Comparison of ENCODE assay signal across 10 mouse cellular contexts in the genomic region with DNA sequence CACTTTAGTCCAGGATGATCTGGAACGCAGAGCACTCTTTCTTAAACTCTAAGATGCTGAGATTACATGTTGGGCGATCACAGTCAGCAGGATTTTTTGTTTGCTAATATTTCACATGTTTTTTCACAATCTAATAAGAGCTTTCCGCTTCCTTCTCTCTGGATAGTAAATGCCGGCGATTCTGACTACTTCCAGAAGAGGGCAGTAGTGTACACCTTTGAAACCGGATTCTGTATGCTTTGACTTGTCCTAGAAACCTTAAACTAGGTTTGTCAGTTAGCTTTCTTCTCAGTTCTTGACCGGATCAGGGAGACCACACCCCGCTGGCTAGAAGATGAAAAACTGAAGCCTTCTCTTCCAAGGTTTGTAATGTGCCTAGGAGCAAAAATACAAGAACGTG. TPM values are rescaled to one million over a fixed set of nuclear protein-coding genes. Genes with fewer than 3 reads are reported as not detected.
DNase-seq lines count a peak whose midpoint lies in the region; ATAC-seq lines count a peak whose summit lies in the region.
"Had no signal": no experiment of that assay in that cellular context is flagged by ENCODE, and none has a peak within 500 bp of the region (broad histone marks: within the 10 kb centered on the region; RNA-seq: fewer than 3 reads in every experiment).

No protein-coding gene starts in this region.

- H3K4me3 ChIP-seq in hindbrain, embryonic 10.5 days: no peak overlapping the region
- H3K4me3 ChIP-seq in hindbrain, embryonic 16.5 days (ENCODE audit: low read length): no peak overlapping the region
- H3K4me3 ChIP-seq: embryonic facial prominence, embryonic 12.5 days; limb, embryonic 13.5 days had no signal

- no peaks in the 10 kb centered on the region for H3K9me3 ChIP-seq in hindbrain, embryonic 10.5 days
- no peaks in the 10 kb centered on the region for H3K9me3 ChIP-seq in hindbrain, embryonic 16.5 days (ENCODE audit: control insufficient read depth, low read length)
- H3K9me3 ChIP-seq: embryonic facial prominence, embryonic 12.5 days; limb, embryonic 13.5 days had no signal

- DNase-seq in hindbrain, embryonic 10.5 days (ENCODE audit: low spot score): peak; percentile 71
- DNase-seq in adrenal gland, postnatal 14 days: peak; percentile 69
- DNase-seq in layer of hippocampus, postnatal 10 days (ENCODE audit: low spot score in 2 of 2): peak; percentile 69 to 72
- peak; percentile 32 to 49 for DNase-seq in thymus, postnatal 36 days

- H3K4me1 ChIP-seq in hindbrain, embryonic 10.5 days (replicated peaks): peaks cover 16% of the 10 kb centered on the region
- H3K4me1 ChIP-seq in hindbrain, embryonic 16.5 days (ENCODE audit: control insufficient read depth, insufficient read depth, low read depth, low read length): no peaks in the 10 kb centered on the region

- H3K27ac ChIP-seq in hindbrain, embryonic 10.5 days: no peak overlapping the region
- no peak overlapping the region for H3K27ac ChIP-seq in hindbrain, embryonic 16.5 days (ENCODE audit: low read depth, low read length)
- H3K27ac ChIP-seq: embryonic facial prominence, embryonic 12.5 days; limb, embryonic 13.5 days had no signal

- H3K4me2 ChIP-seq in hindbrain, embryonic 16.5 days (ENCODE audit: low read length): no peak overlapping the region
- H3K4me2 ChIP-seq: embryonic facial prominence, embryonic 12.5 days; limb, embryonic 13.5 days had no signal

- 17% methylated on average over 9 of the region's 9 CpGs for WGBS in hindbrain, embryonic 10.5 days
- WGBS in hindbrain, embryonic 16.5 days: 12% methylated on average over 9 of the region's 9 CpGs

- H3K27me3 ChIP-seq in hindbrain, embryonic 10.5 days (ENCODE audit: insufficient read depth, poor library complexity, severe bottlenecking): 0 out of 2 replicates have a peak, but pooled peaks cover 6% of the 10 kb centered on the region
- no peaks in the 10 kb centered on the region; the same call in 1 of the 2 replicates for H3K27me3 ChIP-seq in hindbrain, embryonic 16.5 days (replicated peaks; ENCODE audit: control insufficient read depth, insufficient read depth, low read length)
- H3K27me3 ChIP-seq: embryonic facial prominence, embryonic 12.5 days had no signal

- H3K36me3 ChIP-seq in hindbrain, embryonic 10.5 days: no peaks in the 10 kb centered on the region
- no peaks in the 10 kb centered on the region for H3K36me3 ChIP-seq in hindbrain, embryonic 16.5 days (ENCODE audit: control insufficient read depth, insufficient read depth, low read length)
- H3K36me3 ChIP-seq: embryonic facial prominence, embryonic 12.5 days; limb, embryonic 13.5 days had no signal

- no peak overlapping the region for H3K9ac ChIP-seq in hindbrain, embryonic 16.5 days (ENCODE audit: low read depth, low read length)
- H3K9ac ChIP-seq: embryonic facial prominence, embryonic 12.5 days; limb, embryonic 13.5 days had no signal

- no peak for ATAC-seq in hindbrain, embryonic 16.5 days
- peak; percentile 81 for ATAC-seq in CD4-positive, CD25-positive, alpha-beta regulatory T cell, adult 4 months
- peak; percentile 82 for ATAC-seq in frontal cortex, adult (ENCODE audit: low TSS enrichment)
- peak; percentile 56; the same call in 1 of the 2 replicates for ATAC-seq in megakaryocyte-erythroid progenitor cell, adult 5-6 weeks (replicated peaks; ENCODE audit: low FRiP score, low TSS enrichment, poor library complexity, severe bottlenecking)

RNA-seq across cellular contexts. Expression of gene Tmem30b, which starts 11.6 kb away (rescaled TPM):
- polyA plus RNA-seq in hindbrain, embryonic 10.5 days (2016; fragmentation: Nextera tagmentation; extraction: Ambion mirVana): 3.9 and 5.8 TPM in 2 replicates
- 0.21 and 0.40 TPM in 2 replicates for polyA plus RNA-seq in hindbrain, embryonic 16.5 days (2015; fragmentation: Nextera tagmentation; extraction: Ambion mirVana)
- polyA plus RNA-seq in CD4-positive, CD25-positive, alpha-beta regulatory T cell, adult 4 months (2017; shearing (Covaris generic)): under 1 TPM; 0.22 to 0.27 TPM
- total RNA-seq in adrenal gland, postnatal 14 days (2021): 0.64 and 3.1 TPM in 2 replicates
- under 1 TPM in 1 of 2 experiments, not detected in 1; 0.13 TPM for total RNA-seq in layer of hippocampus, postnatal 10 days (2021)
- total RNA-seq in megakaryocyte-erythroid progenitor cell, adult 5-6 weeks (2014; fragmentation: Nextera tagmentation): not detected in 2 replicates
- not detected in 2 replicates for total RNA-seq in megakaryocyte-erythroid progenitor cell, adult 5-6 weeks (2017)

RNA-seq across cellular contexts. Expression of gene Prkch, which starts 50.0 kb away (rescaled TPM):
- 5.7 and 7.9 TPM in 2 replicates for polyA plus RNA-seq in hindbrain, embryonic 10.5 days (2016; fragmentation: Nextera tagmentation; extraction: Ambion mirVana)
- polyA plus RNA-seq in hindbrain, embryonic 16.5 days (2015; fragmentation: Nextera tagmentation; extraction: Ambion mirVana): 6.4 and 6.9 TPM in 2 replicates
- polyA plus RNA-seq in CD4-positive, CD25-positive, alpha-beta regulatory T cell, adult 4 months (2017; shearing (Covaris generic)): 10 to 100 TPM; 73.0 to 76.1 TPM
- total RNA-seq in adrenal gland, postnatal 14 days (2021): 19.9 and 27.2 TPM in 2 replicates
- total RNA-seq in layer of hippocampus, postnatal 10 days (2021): 1 to 10 TPM; 5.6 to 7.0 TPM
- total RNA-seq in megakaryocyte-erythroid progenitor cell, adult 5-6 weeks (2014; fragmentation: Nextera tagmentation): 21.7 and 24.5 TPM in 2 replicates
- total RNA-seq in megakaryocyte-erythroid progenitor cell, adult 5-6 weeks (2017): 22.9 and 24.9 TPM in 2 replicates
